Mouse (Mus musculus) thymus, postnatal 36 days (tissue): ENCODE data around the gene Vdac1.

Source experiments
- DNase-seq, 2 experiments: peaks; one replicate each; pipeline ENCODE4 v3.0.0; 2022; ENCODE audit warnings: mixed read lengths in 2 of 2

Vdac1 gene

DNA sequence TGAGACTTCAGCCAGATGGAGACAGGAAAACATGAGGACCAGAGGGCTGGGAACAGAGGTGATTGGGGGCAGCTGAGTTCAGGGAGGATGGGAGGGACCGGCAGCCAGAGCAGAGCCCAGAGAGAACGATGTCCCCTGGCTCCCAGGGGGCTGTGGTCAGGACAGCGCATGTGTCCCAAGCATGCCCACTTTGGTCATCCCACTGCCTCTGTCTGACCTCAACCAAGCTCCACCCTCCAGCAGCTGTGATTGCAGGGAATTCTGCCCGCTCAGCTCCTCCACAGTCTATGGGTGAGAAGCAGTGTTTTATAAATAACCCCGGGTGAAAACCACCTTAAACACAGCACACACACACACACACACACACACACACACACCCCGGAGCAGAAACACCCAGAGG, 68.8 kb downstream of the Vdac1 start:
- no peak for DNase-seq

DNA sequence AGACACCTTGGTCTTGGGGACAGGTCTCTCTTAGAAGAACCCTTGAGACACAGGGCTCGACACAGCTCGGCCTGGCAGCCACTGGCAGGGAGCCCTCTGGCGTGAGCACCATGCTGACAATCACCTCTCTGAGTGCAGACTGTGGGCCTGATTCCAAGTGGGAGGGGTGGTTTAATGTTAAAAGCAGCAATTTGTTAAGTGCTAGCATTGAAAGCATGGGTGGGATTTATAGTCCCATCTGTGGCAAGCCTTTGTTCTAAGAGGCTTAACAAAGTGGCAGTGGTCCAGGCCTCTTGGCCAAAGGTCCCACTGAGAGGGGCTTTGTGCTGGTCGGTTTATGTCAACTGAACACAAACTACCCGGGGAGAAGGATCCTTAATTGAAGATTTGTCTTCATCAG, 70.9 kb downstream of the Vdac1 start:
- DNase-seq: no peak

DNA sequence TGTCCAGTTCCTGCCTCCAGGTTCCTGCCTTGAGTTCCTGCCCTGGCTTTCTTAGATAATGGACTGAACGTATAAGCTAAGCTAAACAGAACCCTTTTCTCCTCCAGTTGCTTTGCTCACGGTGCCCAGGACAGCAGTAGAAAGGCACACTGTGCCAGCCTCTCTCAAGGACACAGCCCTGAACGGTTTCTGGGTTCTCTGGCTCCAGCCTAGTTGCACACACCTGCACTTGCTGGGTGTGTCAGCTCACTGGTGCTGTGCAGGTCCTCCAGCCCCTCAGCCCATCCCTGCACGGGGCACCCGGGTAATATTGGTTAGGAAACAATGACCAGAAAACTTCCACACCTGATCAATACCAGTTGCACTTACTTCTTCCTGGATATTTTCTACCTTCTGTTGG, 71.5 kb downstream of the Vdac1 start:
- no peak for DNase-seq

DNA sequence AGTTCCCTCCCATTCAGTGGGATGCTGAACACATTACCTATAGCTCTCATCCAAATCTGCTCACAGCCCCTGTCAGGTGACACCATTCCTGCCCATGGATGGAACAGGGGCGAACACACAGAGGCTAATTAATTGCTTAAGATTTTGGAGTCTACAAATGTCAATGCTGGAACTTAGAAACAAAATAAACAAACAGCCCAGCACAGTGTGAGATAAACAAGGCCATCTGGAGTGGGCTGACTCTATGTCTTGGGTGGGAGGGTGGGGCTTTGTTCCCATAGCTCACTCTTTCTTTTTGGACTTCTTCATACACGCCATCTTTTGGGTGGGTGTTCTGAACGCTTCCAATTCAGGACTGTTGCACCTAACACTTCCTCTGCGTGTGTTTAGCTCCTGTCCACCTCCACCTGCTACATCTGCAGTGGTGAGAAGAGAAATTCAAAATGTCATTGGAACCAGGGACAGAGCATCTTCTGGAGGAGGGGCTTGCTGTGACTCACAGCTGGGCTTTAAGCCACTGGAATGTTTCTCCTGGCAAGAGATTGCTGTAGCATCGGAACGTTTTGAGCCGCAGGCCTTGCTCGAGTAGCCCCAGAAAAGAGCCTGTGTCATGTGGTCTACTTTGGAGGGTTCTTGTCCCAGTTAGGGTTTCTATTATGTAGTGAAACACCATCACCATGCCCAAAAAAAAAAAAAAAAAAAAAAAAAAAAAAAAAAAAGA, 72.6 kb downstream of the Vdac1 start:
- no peak for DNase-seq

DNA sequence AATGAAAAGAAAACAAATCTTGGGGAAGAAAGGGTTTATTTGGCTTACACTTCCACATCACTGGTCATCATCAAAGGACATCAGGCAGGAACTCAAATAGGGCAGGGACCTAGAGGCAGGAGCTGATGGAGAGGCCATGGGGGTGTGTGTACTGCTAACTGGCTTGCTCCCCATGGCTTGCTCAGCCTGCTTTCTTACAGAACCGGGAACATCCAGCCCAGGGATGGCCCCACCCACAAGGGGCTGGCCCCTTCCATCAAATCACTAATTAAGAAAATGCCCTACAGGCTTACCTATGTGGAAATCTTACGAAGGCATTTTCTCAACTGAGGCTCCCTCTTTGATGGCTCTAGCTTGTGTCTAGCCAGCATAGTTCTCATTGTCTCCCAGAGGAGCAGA, 73.1 kb downstream of the Vdac1 start:
- no peak for DNase-seq

DNA sequence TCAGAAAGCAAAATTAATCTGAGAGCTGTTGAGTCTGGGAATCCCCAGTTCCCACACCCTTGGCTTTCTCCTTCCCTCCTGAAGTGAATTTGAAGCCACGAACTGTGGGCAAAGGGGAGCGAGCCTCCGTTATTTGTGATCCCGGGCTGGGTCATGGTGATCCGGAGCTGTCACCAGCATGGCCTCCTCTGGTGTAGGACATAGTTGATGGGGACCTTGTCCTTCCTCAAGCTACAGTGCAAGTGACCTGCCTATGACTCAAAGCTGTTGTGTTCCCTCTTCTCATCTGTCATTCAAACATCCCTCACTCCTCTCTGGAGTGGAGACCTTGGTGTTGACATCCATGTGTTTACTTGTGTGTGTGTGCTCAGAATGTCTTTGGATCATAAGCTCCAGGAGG, 74.8 kb downstream of the Vdac1 start:
- DNase-seq: no peak

DNA sequence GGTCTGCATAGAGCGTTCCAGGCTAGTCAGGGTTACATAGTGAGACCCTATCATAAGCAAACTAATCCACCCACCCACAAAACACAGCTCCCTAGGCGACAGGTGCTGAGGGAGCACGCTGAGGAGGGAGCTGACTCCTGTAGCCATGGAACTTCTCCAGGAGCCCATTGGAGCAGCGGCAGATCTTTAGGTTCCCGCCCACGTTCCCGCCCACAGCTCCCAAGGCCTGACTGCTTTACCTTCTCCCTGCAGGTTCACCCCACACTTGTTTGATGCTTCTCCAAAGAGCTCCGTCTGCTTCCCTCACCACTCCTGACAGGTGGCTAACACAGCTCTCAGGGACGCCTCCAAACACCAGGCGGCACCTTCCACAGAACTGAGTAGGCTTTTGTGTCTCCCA, 76.5 kb downstream of the Vdac1 start:
- no peak for DNase-seq
